Mouse (Mus musculus) CH12.LX (cell line): ENCODE results near the gene Togaram2. TPM values are rescaled to one million over a fixed set of nuclear protein-coding genes. Genes with fewer than 3 reads are reported as not detected.

Source experiments
- DNase-seq: peaks from one replicate; pipeline ENCODE4 v3.0.0-alpha.2; 2013; ENCODE audit errors: extremely low read depth
- H3K27ac ChIP-seq: 2 replicates; pipeline ENCODE4 v1.5.1; 2012; ENCODE audit warnings: low read depth, mild to moderate bottlenecking, control low read depth, moderate library complexity; ENCODE audit not compliant: insufficient read depth
- H3K27me3 ChIP-seq: replicated peaks from 2 replicates; pipeline ENCODE3; 2012; ENCODE audit warnings: inconsistent platforms
- H3K36me3 ChIP-seq, 2 experiments: replicated peaks in 1 of 2; 2 replicates each; pipeline versions ENCODE3 to v1.6.1; 2012; ENCODE audit warnings: inconsistent platforms in 1 of 2, low read length in 1 of 2, mild to moderate bottlenecking in 1 of 2, mixed read lengths in 1 of 2, moderate library complexity in 1 of 2; ENCODE audit not compliant: control insufficient read depth in 1 of 2, insufficient read depth in 1 of 2
- H3K4me1 ChIP-seq, 2 experiments: 2 replicates each; pipeline ENCODE4 v1.6.1; 2012; ENCODE audit warnings: inconsistent platforms in 1 of 2, moderate library complexity in 1 of 2; ENCODE audit not compliant: insufficient read depth in 2 of 2, control insufficient read depth in 1 of 2
- H3K4me2 ChIP-seq: 2 replicates; pipeline ENCODE4 v1.6.1; 2012; ENCODE audit warnings: low read depth, mild to moderate bottlenecking, control low read depth; ENCODE audit not compliant: poor library complexity, insufficient read depth, severe bottlenecking
- H3K4me3 ChIP-seq, 3 experiments: fragments of 150-350 bp in 1 of 3; sonication (generic) in 1 of 3; replicated peaks in 1 of 3; 2 replicates each; pipeline versions ENCODE3 to v1.5.1; 2011 to 2012; ENCODE audit warnings: low read depth in 2 of 3, low read length in 2 of 3, mild to moderate bottlenecking in 2 of 3, moderate library complexity in 2 of 3, control low read depth in 1 of 3, improper control_type of control experiment in 1 of 3, inconsistent platforms in 1 of 3, mixed read lengths in 1 of 3; ENCODE audit not compliant: poor library complexity in 1 of 3
- H3K79me2 ChIP-seq: replicated peaks from 2 replicates; pipeline ENCODE4 v1.6.1; 2012; ENCODE audit warnings: mild to moderate bottlenecking, moderate library complexity; ENCODE audit not compliant: control insufficient read depth, poor library complexity, insufficient read depth, severe bottlenecking; ENCODE audit errors: extremely low read depth
- H3K9ac ChIP-seq: 2 replicates; pipeline ENCODE4 v1.6.1; 2012; ENCODE audit warnings: low read depth, mild to moderate bottlenecking, control low read depth, moderate library complexity; ENCODE audit not compliant: insufficient read depth
- H3K9me3 ChIP-seq: replicated peaks from 2 replicates; pipeline ENCODE3; 2012; ENCODE audit warnings: low read length, inconsistent platforms, mixed read lengths
- CHD1 ChIP-seq: IDR thresholded peaks from 2 replicates; pipeline ENCODE4 v1.6.1; 2012; ENCODE audit warnings: low read depth, low read length, improper control_type of control experiment, inconsistent platforms
- CHD2 ChIP-seq: IDR thresholded peaks from 2 replicates; pipeline ENCODE4 v1.6.1; 2011; ENCODE audit warnings: low read length, improper control_type of control experiment
- CTCF ChIP-seq, 2 experiments: IDR thresholded peaks in 1 of 2; conservative IDR thresholded peaks in 1 of 2; 2 replicates each; pipeline ENCODE4 v1.5.1; 2011 to 2012; ENCODE audit warnings: low read depth in 2 of 2, low read length in 2 of 2, improper control_type of control experiment in 1 of 2, inconsistent platforms in 1 of 2, mild to moderate bottlenecking in 1 of 2, moderate library complexity in 1 of 2
- E2F4 ChIP-seq: IDR thresholded peaks from 2 replicates; pipeline ENCODE4 v1.6.1; 2011; ENCODE audit warnings: low read depth, low read length, improper control_type of control experiment; ENCODE audit not compliant: insufficient replicate concordance
- ELF1 ChIP-seq: IDR thresholded peaks from 2 replicates; pipeline ENCODE4 v1.6.1; 2014; ENCODE audit warnings: low read depth, mild to moderate bottlenecking, inconsistent platforms, low read length, improper control_type of control experiment
- ETS1 ChIP-seq: conservative IDR thresholded peaks from 2 replicates; pipeline ENCODE4 v1.6.1; 2012; ENCODE audit warnings: low read depth, mild to moderate bottlenecking, inconsistent platforms, low read length, improper control_type of control experiment, moderate library complexity
- HCFC1 ChIP-seq: IDR thresholded peaks from 2 replicates; pipeline ENCODE4 v1.6.1; 2012; ENCODE audit warnings: low read depth, mild to moderate bottlenecking, inconsistent platforms, low read length, improper control_type of control experiment
- JUN ChIP-seq: IDR thresholded peaks from 2 replicates; pipeline ENCODE4 v1.6.1; 2011; ENCODE audit warnings: low read depth, mild to moderate bottlenecking, low read length, improper control_type of control experiment, moderate library complexity; ENCODE audit not compliant: insufficient read depth
- JUND ChIP-seq: conservative IDR thresholded peaks from 2 replicates; pipeline ENCODE4 v1.6.1; 2011; ENCODE audit warnings: low read depth, low read length, improper control_type of control experiment
- MAFK ChIP-seq: IDR thresholded peaks from 2 replicates; pipeline ENCODE4 v1.6.1; 2011; ENCODE audit warnings: low read length, improper control_type of control experiment; ENCODE audit not compliant: insufficient replicate concordance
- MAZ ChIP-seq: IDR thresholded peaks from 2 replicates; pipeline ENCODE4 v1.6.1; 2012; ENCODE audit warnings: low read depth, mild to moderate bottlenecking, inconsistent platforms, low read length, improper control_type of control experiment, moderate library complexity
- MEF2A ChIP-seq: IDR thresholded peaks from 2 replicates; pipeline ENCODE4 v1.6.1; 2014; ENCODE audit warnings: low read depth, mild to moderate bottlenecking, inconsistent platforms, low read length, improper control_type of control experiment, borderline replicate concordance
- MXI1 ChIP-seq: IDR thresholded peaks from 2 replicates; pipeline ENCODE4 v1.6.1; 2011; ENCODE audit warnings: mild to moderate bottlenecking, low read depth, low read length, improper control_type of control experiment
- NELFE ChIP-seq: IDR thresholded peaks from 2 replicates; pipeline ENCODE4 v1.6.1; 2011; ENCODE audit warnings: low read depth, low read length, improper control_type of control experiment
- NRF1 ChIP-seq: IDR thresholded peaks from 2 replicates; pipeline ENCODE4 v1.6.1; 2014; ENCODE audit warnings: low read depth, mild to moderate bottlenecking, inconsistent platforms, low read length, improper control_type of control experiment, moderate library complexity
- PAX5 ChIP-seq: IDR thresholded peaks from 2 replicates; pipeline ENCODE4 v1.6.1; 2012; ENCODE audit warnings: low read length, inconsistent platforms, mixed read lengths
- POLR2AphosphoS2 ChIP-seq: IDR thresholded peaks from 2 replicates; pipeline ENCODE4 v1.6.1; 2011; ENCODE audit warnings: low read depth, low read length, improper control_type of control experiment
- RAD21 ChIP-seq: IDR thresholded peaks from 2 replicates; pipeline ENCODE4 v1.6.1; 2011; ENCODE audit warnings: low read depth, mild to moderate bottlenecking, low read length, improper control_type of control experiment, moderate library complexity
- SIN3A ChIP-seq: IDR thresholded peaks from 2 replicates; pipeline ENCODE4 v1.6.1; 2012; ENCODE audit warnings: low read length, improper control_type of control experiment, inconsistent platforms
- SMC3 ChIP-seq: IDR thresholded peaks from 2 replicates; pipeline ENCODE4 v1.6.1; 2011; ENCODE audit warnings: low read depth, low read length, improper control_type of control experiment
- TBP ChIP-seq: conservative IDR thresholded peaks from 2 replicates; pipeline ENCODE4 v1.6.1; 2011; ENCODE audit warnings: low read depth, low read length, improper control_type of control experiment
- TCF12 ChIP-seq: IDR thresholded peaks from 2 replicates; pipeline ENCODE4 v1.6.1; 2014; ENCODE audit warnings: low read depth, mild to moderate bottlenecking, inconsistent platforms, low read length, improper control_type of control experiment
- USF1 ChIP-seq: IDR thresholded peaks from 2 replicates; pipeline ENCODE4 v1.6.1; 2014; ENCODE audit warnings: low read depth, mild to moderate bottlenecking, inconsistent platforms, low read length, improper control_type of control experiment
- USF2 ChIP-seq: conservative IDR thresholded peaks from 2 replicates; pipeline ENCODE4 v1.6.1; 2011; ENCODE audit warnings: low read depth, low read length, improper control_type of control experiment
- ZC3H11A ChIP-seq: IDR thresholded peaks from 2 replicates; pipeline ENCODE4 v1.6.1; 2012; ENCODE audit warnings: low read depth, mild to moderate bottlenecking, inconsistent platforms, low read length, improper control_type of control experiment
- ZKSCAN1 ChIP-seq: IDR thresholded peaks from 2 replicates; pipeline ENCODE4 v1.6.1; 2012; ENCODE audit warnings: low read depth, inconsistent platforms, low read length, improper control_type of control experiment, borderline replicate concordance
- ZNF384 ChIP-seq: IDR thresholded peaks from 2 replicates; pipeline ENCODE4 v1.6.1; 2012; ENCODE audit warnings: low read depth, low read length, improper control_type of control experiment, inconsistent platforms
- dilution Hi-C: fragments of 300-500 bp; cut with MboI; formaldehyde crosslinking; loops from 2 replicates; pipeline ENCODE4 v1.14.3; 2020; ENCODE audit warnings: low sequenced_read_pairs; ENCODE audit not compliant: extremely low pct_unique_long_range_greater_than_20kb, extremely low pct_ligation_motif_present
- in situ Hi-C: fragments of 300-500 bp; cut with MboI; formaldehyde crosslinking; loops from 3 replicates; pipeline ENCODE4 v1.14.3; 2019; ENCODE audit warnings: low sequenced_read_pairs, low pct_ligation_motif_present, low pct_unique_long_range_greater_than_20kb, mixed read lengths
- polyA plus RNA-seq: library from polyadenylated mRNA; unstranded; fragments of >175 nt; gene quantifications from 2 replicates; pipeline ENCODE4 v1.2.1, GENCODE M21; 2012; ENCODE audit warnings: low read depth; ENCODE audit not compliant: insufficient read length
- total RNA-seq, 2 experiments: library from RNA; depleted of rRNA; stranded (reverse); fragments of 300-350 nt in 1 of 2; fragments of >200 nt in 1 of 2; gene quantifications; 2 replicates each; pipeline ENCODE4 v1.2.3; 2012 to 2014

Togaram2 gene
- total and polyA plus RNA-seq, 3 experiments: 0.76 to 19.6 (median 2.6) TPM

DNA sequence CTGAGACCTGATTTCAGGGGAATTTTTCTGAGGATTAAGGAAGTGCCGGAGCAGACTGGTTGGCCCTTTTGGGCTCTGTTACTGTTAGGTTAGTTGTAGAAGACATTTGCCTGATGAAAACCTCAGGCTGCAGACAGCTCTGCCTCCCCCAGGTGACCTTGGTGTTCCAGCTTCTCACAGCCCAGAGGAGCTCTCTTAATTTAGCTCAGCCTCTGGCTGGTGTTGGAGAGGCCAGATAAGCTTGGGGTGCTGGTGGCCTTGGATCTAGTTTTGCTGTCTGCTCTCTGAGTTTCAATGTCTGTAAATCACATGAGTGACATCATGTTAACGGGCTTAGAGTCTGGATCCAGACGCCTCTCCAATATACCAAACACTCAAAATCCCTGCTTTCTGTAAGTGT lies 48.0 kb downstream of the Togaram2 start:
- no peaks in the 10 kb centered on the region for H3K79me2 ChIP-seq
- H3K9me3 ChIP-seq: no peaks in the 10 kb centered on the region
- H3K27me3 ChIP-seq: no peaks in the 10 kb centered on the region
- TF ChIP-seq TCF12: no peak
- TF ChIP-seq ZNF384: no peak
- no peak for TF ChIP-seq SIN3A
- TF ChIP-seq ZKSCAN1: no peak
- TF ChIP-seq ETS1: no peak
- TF ChIP-seq JUND: no peak
- TF ChIP-seq MAFK: no peak
- TF ChIP-seq NRF1: no peak
- no peak for TF ChIP-seq USF2
- no peak for TF ChIP-seq TBP
- TF ChIP-seq ELF1: no peak
- no peak for TF ChIP-seq CTCF (conservative IDR thresholded peaks at IDR 0.05 in 1 of 2, IDR thresholded peaks at IDR 0.05 in 1 of 2; ENCODE audit: low read depth in 2 of 2, low read length in 2 of 2)
- no peak for TF ChIP-seq MEF2A
- no peak for TF ChIP-seq MXI1
- no peak for TF ChIP-seq CHD1
- TF ChIP-seq USF1: no peak
- H3K9ac ChIP-seq: no peak overlapping the region
- H3K27ac ChIP-seq: no peak overlapping the region
- dilution Hi-C loops (no loop called here), in situ Hi-C loops (no loop called here)
- no peak overlapping the region for H3K4me3 ChIP-seq
- no peak overlapping the region for H3K4me2 ChIP-seq
- H3K36me3 ChIP-seq: peaks cover 0 to 87% of the 10 kb centered on the region in 2 experiments
- no peak for DNase-seq
- H3K4me1 ChIP-seq: peaks cover 2 to 23% of the 10 kb centered on the region in 2 experiments

DNA sequence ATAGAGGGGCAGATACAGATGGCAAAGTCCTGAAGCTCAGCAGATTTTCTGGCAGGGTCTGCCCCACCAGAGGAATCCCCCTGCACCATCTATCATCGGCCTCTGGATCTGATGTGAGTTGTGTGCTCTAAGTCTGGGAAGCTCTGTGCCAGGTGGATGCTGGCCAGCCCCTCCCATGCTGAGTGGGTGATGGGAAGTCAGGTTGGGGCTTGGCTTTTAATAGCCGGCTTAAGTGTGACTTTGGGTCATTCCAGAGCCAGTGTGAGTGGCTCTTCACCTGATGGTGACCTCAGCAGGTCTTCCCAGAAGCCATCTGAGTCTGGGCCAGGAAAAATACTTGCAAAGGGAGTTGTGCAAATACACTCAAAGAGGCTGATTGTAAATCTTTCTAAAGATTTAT lies 57.6 kb downstream of the Togaram2 start:
- H3K9me3 ChIP-seq: peaks cover 3% of the 10 kb centered on the region
- no peaks in the 10 kb centered on the region for H3K27me3 ChIP-seq
- no peaks in the 10 kb centered on the region; a peak in 1 of 4 replicates for H3K4me1 ChIP-seq
- no peak overlapping the region for H3K9ac ChIP-seq
- DNase-seq: no peak
- H3K79me2 ChIP-seq: no peaks in the 10 kb centered on the region
- no peak overlapping the region for H3K27ac ChIP-seq
- TF ChIP-seq MEF2A (no peak), TBP (no peak), JUN (no peak), SMC3 (no peak), NELFE (no peak), CHD1 (no peak), PAX5 (no peak), ELF1 (no peak), ZC3H11A (no peak), USF2 (no peak), ZNF384 (no peak), E2F4 (no peak), USF1 (no peak), POLR2AphosphoS2 (no peak), CHD2 (no peak), RAD21 (no peak), SIN3A (no peak), MAZ (no peak), HCFC1 (no peak)
- in situ Hi-C loops: no loop called here
- dilution Hi-C loops: no loop called here
- no peak overlapping the region for H3K4me3 ChIP-seq
- H3K4me2 ChIP-seq: no peak overlapping the region
- H3K36me3 ChIP-seq: peaks cover 0 to 48% of the 10 kb centered on the region in 2 experiments
